Mouse (Mus musculus) thymus, adult 2 months (tissue): Measurements from ENCODE around the gene Clcf1.

ENCODE experiments used
- CTCF ChIP-seq: fragments of 200-500 bp; IDR thresholded peaks from 2 replicates; pipeline ENCODE4 v1.5.1; 2012; ENCODE audit warnings: mild to moderate bottlenecking, control low read depth, low read length, moderate library complexity, borderline replicate concordance; ENCODE audit not compliant: control insufficient read depth, poor library complexity, insufficient read depth; ENCODE audit errors: extremely low read depth
- POLR2A ChIP-seq: fragments of 200-500 bp; IDR thresholded peaks from 2 replicates; pipeline ENCODE4 v1.6.1; 2012; ENCODE audit warnings: mild to moderate bottlenecking, low read length, control low read depth, moderate library complexity; ENCODE audit not compliant: control insufficient read depth, poor library complexity, insufficient read depth; ENCODE audit errors: extremely low read depth

GRCm38 (mm10) chr19:4254230-4254629, 40.2 kb downstream of the Clcf1 start:
- TF ChIP-seq CTCF (no peak), POLR2A (no peak)
